Mouse (Mus musculus): ENCODE measurements around the gene Camta1.

Gene Camta1

DNA sequence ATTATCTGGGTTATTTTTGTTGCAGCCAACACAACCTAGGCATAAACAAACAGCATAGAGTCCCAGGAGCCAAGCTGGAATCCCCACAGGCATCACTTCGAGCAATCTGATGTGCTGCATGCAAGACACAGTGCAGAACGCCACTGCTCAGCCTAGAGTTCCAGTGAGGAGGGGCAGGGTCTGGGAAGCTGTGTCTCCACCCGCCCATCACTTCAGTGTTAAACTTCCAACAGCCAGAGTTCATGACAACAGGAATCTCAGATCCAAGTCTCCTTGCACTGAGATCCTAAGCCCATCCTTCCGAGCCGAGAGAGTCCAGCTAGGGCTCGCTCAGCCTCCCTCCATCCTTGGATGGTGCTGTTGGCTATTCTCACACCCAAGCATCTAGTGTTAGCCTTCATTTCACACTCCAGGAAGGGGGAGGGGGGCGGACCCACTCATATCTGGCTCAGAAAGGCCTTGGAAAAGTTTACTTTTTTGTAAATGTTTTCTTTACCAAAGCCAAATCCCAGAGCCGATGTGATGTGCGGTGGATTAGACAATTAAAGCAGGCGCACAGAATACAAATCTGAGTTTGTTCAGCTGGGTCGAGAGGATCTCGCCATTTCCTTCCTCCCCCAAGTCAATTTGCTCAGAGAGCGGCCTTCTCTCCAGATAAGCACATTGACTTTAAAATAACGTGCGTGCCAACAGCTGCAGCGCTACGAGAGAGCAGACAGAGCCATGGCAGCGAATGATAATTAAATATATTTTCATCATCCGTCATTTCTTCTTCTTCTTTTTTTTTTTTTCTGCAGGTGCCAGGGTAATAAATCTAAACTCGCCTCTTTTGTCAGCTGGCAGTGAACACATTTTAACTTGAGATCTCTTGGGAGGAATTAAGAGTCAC is 120.2 kb downstream of the Camta1 start:
- DNase-seq (ENCODE audit: inconsistent age in 2 of 2, low spot score in 1 of 2): no peak

DNA sequence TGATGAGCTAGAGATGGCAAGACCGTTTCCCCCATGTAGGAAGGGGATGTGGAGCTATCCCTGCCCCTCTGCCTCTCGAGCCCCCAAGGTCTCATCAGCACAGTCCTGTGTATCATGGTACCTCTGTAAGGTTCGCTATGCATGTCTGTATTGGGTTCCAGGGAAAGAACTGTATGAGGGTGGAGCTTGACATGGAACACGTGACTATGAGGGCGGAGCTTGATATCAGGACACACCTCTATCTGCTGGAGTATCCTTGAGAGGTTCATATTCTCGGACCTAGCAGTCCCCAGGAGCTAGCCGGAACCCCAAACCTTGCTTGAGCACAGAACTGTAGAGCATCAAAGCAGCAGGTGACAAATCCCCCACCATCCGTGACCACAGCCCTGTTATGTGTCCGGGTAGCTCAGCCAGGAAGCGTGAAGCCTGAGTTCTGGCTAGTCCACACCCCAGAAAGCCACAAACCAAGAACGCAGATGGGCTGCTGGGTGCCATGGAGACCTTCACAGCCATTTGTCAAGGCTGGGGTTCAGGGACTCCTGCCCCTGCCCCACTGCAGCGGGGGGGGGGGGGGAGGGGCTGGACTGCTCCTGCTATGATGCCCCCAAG is 122.2 kb downstream of the Camta1 start:
- no peak for DNase-seq (ENCODE audit: inconsistent age in 2 of 2, low spot score in 1 of 2)

DNA sequence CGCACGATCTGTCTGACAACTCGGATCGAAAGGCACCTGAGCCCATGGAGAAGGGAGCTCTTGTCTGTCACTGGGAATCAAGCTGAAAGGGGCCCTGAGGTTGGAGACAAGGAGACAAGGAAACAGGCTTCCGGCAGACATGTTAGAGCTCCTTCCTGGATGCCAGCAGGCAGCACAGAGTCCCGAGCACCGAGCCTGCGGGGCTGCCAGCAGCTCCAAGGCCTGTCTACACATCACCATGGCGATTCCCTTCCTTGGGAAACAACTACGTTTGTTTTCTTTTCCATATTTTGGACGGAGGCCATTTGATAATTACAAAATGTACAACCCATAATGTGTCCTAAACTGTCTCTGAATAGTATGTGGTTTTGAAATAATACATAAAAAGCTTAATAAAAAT is 122.8 kb downstream of the Camta1 start:
- DNase-seq (ENCODE audit: inconsistent age in 2 of 2, low spot score in 1 of 2): no peak

DNA sequence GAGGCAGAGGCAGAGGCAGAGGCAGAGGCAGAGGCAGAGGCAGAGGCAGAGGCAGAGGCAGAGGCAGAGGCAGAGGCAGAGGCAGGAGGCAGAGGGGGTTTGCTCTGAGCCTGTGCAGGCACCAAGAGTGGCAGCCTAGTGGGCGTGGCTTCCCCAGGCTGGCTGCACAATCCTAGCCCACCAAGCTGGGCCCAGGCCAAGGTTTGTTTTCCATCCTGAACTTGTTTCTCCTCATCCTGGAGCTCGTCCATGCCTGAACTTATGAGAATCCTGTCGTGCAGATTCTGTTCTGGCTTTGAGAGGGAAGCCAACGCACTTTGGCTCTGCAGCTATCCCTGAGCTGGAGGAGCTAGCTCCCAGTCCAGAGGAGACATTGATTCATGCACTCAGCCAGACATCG is 123.4 kb downstream of the Camta1 start:
- no peak for DNase-seq (ENCODE audit: inconsistent age in 2 of 2, low spot score in 1 of 2)

DNA sequence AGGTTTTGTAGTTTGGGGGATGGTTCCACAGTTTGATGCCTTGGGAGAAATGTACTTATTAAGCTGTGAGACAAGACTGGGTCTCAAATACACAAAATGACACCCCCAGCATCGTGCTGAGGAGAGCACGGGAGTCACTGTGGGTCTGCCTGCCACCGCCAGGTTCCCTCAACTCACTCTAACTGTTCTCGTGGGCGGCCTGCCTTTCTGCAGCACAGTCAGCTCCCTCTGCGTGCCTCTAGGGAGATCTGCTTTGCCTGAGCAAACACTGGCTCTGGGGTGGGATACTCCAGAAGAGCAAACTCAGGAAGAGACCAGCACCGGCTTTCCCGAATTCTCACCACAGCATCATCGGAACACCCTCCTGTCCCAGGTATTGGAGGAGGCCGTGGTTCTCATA is 129.0 kb downstream of the Camta1 start:
- no peak for DNase-seq (ENCODE audit: inconsistent age in 2 of 2, low spot score in 1 of 2)

DNA sequence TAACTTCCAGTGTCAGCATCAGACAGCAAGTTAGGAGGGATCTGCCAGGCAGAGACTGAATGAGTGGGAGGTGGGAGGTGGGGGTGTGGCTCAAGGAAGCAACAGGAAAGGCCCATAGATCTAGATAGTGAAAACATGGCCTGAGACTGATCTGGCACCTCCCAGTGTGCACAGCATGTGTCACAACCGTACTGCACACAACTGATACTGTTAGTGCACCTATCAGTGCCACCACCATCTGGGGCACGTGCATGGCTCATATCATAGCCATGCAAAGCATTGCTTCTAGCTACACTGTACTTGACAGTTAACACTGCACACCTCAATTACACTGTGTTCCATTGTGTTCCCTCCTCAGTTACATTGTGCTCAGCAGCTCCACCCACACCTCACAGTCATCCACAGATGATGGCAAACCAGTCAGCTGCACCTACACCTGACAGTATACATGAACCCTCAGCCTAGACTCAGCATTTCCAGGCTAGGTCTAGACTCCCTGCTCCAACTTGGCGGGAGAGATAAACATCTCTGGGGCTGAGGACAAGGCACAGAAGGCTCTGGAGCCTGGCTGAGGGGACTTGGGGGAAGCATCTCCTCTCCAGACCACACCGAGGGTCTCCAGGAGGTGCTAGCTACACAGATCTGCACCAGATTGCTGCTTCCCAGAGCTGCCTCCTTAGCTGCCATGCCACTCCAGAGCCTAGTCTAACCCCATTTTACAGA is 131.5 kb downstream of the Camta1 start:
- no peak for DNase-seq (ENCODE audit: inconsistent age in 2 of 2, low spot score in 1 of 2)

DNA sequence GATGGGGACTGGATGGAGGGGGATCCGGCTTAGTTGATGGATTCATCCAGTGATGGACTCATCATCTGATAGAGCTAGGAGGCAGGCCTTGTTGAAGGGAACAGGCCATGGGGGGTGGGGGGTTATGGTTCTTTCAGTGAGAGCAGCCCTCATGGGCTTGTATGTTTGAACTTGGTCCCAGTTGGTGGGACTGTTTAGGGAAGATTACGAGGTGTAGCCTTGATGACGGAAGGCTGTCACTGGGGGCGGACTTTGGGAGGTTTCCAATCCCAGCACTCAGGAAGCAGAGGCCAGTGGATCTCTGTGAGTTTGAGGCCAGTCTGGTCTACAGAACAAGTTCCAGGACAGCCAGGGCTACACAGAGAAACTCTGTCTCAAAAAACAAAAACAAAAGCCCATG is 132.6 kb downstream of the Camta1 start:
- no peak for DNase-seq (ENCODE audit: inconsistent age in 2 of 2, low spot score in 1 of 2)

DNA sequence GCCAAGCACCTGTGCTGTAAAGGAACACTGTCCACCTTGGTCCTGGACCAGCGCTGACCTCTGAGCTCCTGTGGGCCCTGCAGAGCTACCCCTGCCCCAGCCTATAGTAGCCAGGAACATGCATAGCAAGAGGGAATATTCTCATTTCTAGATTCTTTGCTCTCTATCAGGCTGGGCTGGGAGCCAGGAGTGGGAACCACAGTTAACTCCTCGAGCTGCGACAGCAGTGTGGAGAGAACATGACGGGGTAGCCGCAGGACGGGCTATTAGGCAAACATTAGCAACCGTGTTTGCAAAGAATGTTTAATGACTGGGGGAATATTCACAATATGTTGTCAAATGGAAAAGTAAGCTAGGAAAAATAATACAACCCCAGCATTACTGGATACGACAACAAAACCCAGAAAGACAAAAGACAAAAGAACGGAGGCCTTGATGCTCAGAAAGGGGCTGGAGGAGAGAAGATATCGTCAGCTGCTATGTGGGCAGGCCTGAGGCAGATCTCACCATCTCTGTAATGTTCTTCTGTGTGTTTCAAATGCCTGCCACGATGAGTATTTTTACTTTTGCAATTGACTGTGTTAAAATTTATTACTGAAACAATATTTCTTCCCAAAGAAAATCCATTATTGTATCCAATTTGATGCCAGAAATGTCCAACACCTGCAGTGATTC is 133.1 kb downstream of the Camta1 start:
- no peak for DNase-seq (ENCODE audit: inconsistent age in 2 of 2, low spot score in 1 of 2)

DNA sequence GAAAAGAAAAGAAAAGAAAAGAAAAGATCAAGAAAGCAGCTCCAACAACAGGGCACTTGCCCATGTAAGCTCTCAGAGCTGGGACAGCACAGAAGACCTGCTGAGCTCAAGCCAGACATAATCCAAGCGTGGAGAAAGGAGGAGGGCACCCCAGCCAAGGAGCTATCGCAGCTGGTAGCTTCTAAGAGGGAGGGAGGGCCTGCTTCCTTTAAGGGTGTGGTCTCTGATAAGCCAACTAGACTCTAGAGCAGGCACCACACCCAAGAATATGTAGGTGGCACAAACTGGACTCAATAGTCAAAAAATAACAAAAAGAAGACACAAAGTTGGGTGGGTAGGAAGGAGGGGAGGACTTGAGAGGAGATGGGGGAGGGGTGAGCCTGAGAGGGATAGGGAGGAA is 135.3 kb downstream of the Camta1 start:
- DNase-seq (ENCODE audit: inconsistent age in 2 of 2, low spot score in 1 of 2): no peak

DNA sequence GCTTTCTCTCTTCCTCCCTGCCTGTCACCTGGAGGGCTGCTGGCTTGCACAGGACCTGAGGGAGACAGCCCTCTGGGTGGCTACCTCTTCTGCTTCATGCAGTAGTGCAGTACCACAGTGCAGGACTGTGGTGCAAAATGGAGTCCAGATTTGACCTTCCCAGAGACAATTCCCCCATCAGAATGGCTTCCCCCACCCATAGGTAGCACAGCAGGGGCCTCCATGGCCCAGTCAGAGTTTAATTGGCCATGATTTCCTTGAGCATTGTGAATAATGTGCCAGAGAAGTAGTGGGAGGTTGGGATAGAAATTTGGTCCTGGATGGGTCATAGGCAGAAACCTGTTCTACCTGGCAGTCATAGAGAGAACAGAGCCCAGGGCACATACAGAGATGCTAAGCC is 136.8 kb downstream of the Camta1 start:
- no peak for DNase-seq (ENCODE audit: inconsistent age in 2 of 2, low spot score in 1 of 2)

DNA sequence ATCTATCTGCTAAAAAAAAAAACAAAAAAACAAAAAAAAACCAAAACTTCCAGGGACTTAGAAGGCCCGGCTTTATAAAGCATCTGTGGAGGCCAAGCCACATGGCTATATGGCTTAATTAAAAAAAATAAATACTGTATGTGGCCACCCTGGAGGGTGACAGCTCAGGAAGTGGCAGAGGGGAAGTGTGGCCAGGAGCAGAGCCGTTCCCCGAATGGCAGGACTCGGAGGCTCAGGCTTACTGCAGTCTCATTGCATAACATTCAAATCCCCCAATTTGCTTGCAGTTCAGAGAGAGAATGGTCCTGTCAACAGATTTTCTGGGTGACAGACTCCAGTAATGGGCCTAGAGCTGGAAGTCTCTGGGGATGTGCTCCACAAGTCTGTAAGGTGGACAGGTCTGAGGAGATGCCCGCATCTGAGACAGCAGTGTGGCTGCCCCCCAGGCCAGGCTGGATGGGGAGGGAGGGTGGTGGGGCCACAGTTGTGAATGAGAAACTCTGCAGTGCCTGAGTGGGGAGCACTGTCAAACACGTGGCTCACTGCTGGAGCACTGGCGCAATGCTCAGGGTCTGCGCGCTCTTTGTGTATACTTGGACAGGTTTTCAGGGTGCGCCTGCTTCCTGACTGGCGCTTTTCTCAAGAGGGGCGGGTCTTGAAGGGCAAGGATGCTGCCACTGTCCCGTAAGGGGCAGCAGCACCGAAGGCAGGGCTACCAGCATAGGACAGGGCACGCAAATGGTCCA is 140.8 kb downstream of the Camta1 start:
- no peak for DNase-seq (ENCODE audit: inconsistent age in 2 of 2, low spot score in 1 of 2)

DNA sequence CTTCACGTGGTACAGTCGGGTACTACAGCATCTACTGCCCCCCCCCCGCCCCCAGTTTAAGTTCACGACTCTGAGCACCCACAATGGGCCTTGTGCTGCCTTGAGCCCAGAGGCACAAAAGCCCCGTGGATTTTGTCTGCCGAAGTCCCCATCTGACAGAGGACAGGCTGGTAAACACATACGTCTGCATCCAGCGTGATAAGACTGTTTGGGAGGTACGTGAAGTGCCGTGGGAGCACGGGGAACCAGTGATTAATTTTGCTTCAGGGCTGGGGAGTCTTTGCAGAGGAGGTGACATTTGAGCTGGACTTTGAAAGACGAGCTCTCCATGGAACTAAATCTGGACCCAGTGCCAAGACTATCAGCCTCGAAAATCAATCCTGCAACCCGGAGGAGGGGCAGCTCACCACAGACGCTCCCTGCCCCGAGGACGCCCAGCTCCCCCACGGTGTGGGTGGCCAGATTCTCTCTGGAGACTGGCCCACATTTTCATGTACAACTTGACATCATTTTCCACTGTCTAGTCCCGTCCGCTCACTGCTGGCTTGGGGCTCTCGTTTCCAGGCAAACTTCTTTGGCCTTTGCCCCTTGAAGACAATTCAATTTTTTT is 142.7 kb downstream of the Camta1 start:
- peak; percentile 26 to 57 for DNase-seq (ENCODE audit: inconsistent age in 2 of 2, low spot score in 1 of 2)

DNA sequence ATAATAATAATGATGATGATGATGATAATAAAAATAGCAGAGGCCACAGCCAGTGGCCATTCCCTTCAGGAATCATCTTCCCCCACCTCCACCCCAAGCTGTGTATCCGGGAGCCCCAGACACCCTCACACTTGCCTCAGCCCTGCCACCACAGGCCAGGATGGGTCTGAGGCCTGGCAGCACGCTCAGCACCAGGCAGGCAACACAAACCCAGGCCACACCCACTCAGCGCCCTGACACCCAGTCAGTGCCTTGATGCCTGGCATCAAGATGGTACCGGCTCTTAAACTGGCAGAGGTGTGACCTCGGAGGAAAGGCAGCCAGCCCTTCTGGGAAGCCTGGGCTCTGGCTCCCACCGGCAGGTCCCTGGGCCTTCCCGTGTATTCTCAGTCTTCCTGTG is 143.8 kb downstream of the Camta1 start:
- DNase-seq (ENCODE audit: inconsistent age in 2 of 2, low spot score in 1 of 2): no peak

DNA sequence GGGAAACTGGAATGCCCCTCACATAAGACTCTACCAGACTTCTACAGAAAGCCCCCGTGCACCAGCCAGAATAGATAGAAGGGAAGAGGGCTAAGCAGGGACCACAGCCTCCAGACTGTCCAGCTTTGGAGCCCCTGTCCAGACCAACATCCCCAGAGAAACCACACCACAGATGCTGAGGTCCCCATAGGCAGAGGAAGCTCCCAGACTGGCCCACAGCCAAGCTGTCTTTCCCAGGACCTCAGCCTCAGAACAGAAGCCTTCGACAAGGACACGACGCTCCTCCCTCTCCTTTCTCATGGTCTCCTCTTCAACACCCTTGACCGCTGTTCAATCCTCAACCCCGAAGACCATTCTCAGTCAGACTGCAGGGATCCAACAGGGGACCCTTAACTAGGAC is 148.0 kb downstream of the Camta1 start:
- DNase-seq (ENCODE audit: inconsistent age in 2 of 2, low spot score in 1 of 2): peak in 1 of 2 experiments; percentile 33

DNA sequence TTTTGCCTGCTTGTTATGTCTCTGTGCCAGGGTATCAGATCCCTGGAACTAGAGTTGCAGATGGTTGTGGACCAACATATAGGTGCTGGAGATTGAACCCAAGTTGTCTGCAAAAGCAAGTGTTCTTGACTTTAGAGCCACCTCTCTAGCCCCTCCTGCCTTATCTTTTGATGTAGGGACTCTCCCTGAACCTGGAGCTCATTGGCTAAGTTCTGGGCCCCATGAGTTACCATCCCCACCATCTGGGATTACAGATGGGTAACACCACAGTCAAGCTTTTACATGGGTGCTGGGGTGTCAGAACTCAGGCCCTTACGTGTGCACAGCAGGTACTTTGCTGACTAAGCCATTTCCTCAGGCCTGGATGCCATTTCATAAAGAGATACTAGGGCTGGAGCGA is 150.3 kb downstream of the Camta1 start:
- no peak for DNase-seq (ENCODE audit: inconsistent age in 2 of 2, low spot score in 1 of 2)

DNA sequence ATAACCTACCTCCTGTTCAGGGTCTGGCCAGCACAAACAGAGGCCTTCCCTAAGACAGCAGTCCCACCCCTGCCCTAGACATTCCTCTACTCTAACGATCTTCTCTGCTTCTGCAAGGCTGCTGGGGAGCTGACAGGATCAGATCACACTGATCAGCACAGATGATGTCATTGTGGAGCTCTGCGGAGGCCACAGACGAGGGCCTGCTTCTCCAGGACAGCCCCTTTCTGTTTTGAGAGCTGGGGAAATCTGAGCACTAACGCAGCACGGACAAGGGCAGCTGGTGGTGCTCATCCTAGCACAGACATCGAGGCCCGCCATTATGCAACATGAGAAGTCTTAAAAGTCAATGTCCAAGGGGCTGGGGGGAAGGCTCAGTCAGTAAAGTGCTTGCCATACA is 151.2 kb downstream of the Camta1 start:
- no peak for DNase-seq (ENCODE audit: inconsistent age in 2 of 2, low spot score in 1 of 2)

DNA sequence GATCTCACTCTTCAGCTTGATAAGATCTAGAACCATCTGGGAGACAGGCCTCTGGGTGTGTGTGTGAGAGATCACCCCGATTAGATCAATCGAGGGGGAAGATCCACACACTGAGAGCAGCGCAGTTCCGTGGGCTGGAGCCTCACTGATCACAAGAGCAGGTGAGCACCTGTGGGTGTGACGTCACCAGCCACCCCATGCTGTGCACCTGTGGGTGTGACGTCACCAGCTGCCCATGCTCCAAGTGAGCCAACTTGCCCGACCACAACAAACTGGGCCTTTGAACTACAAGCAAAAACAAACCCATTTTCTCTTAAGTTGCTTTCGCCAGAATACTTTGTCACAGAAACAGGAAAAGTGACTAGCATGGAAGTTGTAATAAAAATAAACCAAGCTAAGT is 152.4 kb downstream of the Camta1 start:
- no peak for DNase-seq (ENCODE audit: inconsistent age in 2 of 2, low spot score in 1 of 2)

DNA sequence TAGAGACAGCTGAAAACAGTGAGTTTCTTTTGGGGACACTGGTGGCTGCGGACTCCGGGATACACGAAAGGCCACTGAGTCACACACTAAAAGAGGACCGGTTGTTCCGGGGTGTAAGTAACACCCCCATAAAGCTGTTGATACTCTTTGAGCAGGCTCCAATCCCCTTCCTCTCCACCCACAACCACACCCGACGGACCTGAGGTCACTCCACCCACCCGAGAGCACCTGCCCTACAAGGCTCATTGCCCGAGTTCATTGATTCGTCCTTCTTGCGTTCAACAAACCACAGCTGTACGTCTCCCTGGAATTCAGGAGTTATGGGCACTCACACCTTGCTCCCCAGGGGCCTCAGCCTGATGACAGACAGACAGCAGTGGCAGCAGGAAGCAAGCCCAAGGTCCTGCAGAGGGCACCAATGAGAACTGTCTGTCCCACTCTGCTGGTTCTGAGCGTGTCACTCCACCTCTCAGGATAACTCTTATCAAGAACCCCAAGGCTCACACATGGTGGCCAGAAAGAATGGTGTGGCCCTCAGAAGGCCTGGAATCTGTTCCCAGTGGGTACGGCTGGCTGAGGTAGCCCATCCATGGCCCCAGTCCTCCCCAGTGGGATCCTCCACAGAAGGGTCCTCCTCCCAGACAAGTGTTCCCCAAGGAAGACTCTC is 158.5 kb downstream of the Camta1 start:
- DNase-seq (ENCODE audit: inconsistent age in 2 of 2, low spot score in 1 of 2): no peak

DNA sequence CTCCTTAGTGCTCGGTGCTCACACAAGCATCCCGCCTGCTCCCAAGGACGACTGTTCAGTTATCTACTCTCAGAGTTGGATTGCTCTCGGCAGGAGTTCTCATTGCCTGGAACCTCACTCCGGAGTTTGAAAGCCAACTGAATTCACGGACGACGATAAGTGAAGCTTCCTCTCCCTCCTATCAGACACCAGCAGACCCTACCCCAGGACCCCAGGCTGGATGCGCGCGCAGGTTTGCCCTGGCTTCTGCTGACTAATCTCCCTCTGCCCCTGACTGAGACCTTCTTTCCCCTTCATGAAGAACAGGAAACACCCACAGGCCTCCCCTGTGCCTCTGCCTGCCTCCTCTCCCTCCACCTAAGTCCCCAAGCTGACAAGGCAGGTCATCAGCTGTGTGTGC is 159.2 kb downstream of the Camta1 start:
- no peak for DNase-seq (ENCODE audit: inconsistent age in 2 of 2, low spot score in 1 of 2)

DNA sequence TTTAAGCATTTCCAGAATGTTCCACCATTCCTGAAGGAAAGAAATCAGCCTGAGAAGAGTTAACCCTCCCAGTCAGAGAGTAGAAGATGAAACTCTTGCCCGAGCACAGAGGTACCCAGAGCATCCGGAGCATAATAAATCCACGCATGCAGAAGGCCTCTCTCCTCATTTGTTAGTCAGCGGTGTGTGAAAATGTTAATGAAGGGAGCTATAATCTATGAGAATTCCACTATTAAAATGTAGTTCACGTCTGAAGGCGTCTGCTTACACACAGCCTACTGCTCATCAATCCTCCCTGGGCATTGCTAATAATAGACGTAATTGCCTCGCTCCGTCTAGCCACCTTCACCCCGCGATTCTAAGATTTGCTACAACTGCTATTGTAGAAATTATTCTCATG is 165.7 kb downstream of the Camta1 start:
- DNase-seq (ENCODE audit: inconsistent age in 2 of 2, low spot score in 1 of 2): no peak
